Mouse (Mus musculus): ENCODE measurements around the gene Pcid2. TPM values are rescaled to one million over a fixed set of nuclear protein-coding genes. Genes with fewer than 3 reads are reported as not detected.

Gene Pcid2
- polyA plus RNA-seq, 2 experiments = 10.9 to 12.3 TPM

- WGBS (ENCODE audit: insufficient replicate concordance) = 41% methylated on average over 5 of the region's 5 CpGs
- Histone ChIP-seq H3K9me3 (ENCODE audit: control insufficient read depth, low read length) (no peaks in the 10 kb centered on the region), H3K27me3 (ENCODE audit: control insufficient read depth, insufficient read depth, low read length) (no peaks in the 10 kb centered on the region), H3K9ac (replicated peaks) (no peak overlapping the region), H3K4me3 (ENCODE audit: insufficient read depth in 1 of 2, low read depth in 2 of 2, low read length in 2 of 2) (no peak overlapping the region), H3K4me2 (ENCODE audit: low read depth) (no peak overlapping the region), H3K36me3 (replicated peaks; ENCODE audit: control insufficient read depth, insufficient read depth, low read depth) (no peaks in the 10 kb centered on the region), H3K4me1 (replicated peaks; ENCODE audit: control insufficient read depth in 2 of 2, insufficient read depth in 2 of 2, low read length in 1 of 2) (peaks cover 0 to 9% of the 10 kb centered on the region in 2 experiments; a peak in 1 of 4 replicates), H3K27ac (no peak overlapping the region)
- ATAC-seq (ENCODE audit: insufficient read depth) (no peak), DNase-seq (ENCODE audit: low read depth in 3 of 3, low spot score in 3 of 3) (no peak)
- no peak for TF ChIP-seq CTCF (IDR thresholded peaks at IDR 0.05; ENCODE audit: low read depth)
- no peak for TF ChIP-seq EP300 (IDR thresholded peaks at IDR 0.05; ENCODE audit: low read depth)
These were observed 76.8 kb downstream of the Pcid2 start for GRCm38 (mm10) chr8:13028482-13028881.

- H3K4me3 ChIP-seq (ENCODE audit: insufficient read depth in 1 of 2, low read depth in 2 of 2, low read length in 2 of 2) = no peak overlapping the region
- WGBS (ENCODE audit: insufficient replicate concordance) = 65% methylated on average over 5 of the region's 5 CpGs
- ATAC-seq (ENCODE audit: insufficient read depth) (no peak), DNase-seq (ENCODE audit: low read depth in 3 of 3, low spot score in 3 of 3) (no peak)
- H3K4me1 ChIP-seq (replicated peaks; ENCODE audit: control insufficient read depth in 2 of 2, insufficient read depth in 2 of 2, low read length in 1 of 2) = peaks cover 0 to 9% of the 10 kb centered on the region in 2 experiments; a peak in 1 of 4 replicates
- H3K27ac ChIP-seq = no peak overlapping the region
- H3K27me3 ChIP-seq (ENCODE audit: control insufficient read depth, insufficient read depth, low read length) = no peaks in the 10 kb centered on the region
- no peak overlapping the region for H3K9ac ChIP-seq (replicated peaks)
- no peaks in the 10 kb centered on the region for H3K9me3 ChIP-seq (ENCODE audit: control insufficient read depth, low read length)
- no peaks in the 10 kb centered on the region for H3K36me3 ChIP-seq (replicated peaks; ENCODE audit: control insufficient read depth, insufficient read depth, low read depth)
- H3K4me2 ChIP-seq (ENCODE audit: low read depth) = no peak overlapping the region
- TF ChIP-seq CTCF (IDR thresholded peaks at IDR 0.05; ENCODE audit: low read depth) (no peak), EP300 (IDR thresholded peaks at IDR 0.05; ENCODE audit: low read depth) (no peak)
These were observed 77.6 kb downstream of the Pcid2 start for GRCm38 (mm10) chr8:13027615-13028014.

Small RNA genes lying within 50 kb of the gene (microRNA-seq; reads per million reads assigned to microRNA genes)
- not detected for gene Mir7065

Other genes with a start within 250 kb of the Pcid2 start
- gene Mcf2l, start 231.7 kb downstream of the Pcid2 start, polyA plus RNA-seq (2012; rRNA removed) = 0.44 and 0.53 TPM in 2 replicates
- gene Mcf2l, start 231.7 kb downstream of the Pcid2 start, polyA plus RNA-seq (2014; fragmentation: Nextera tagmentation; extraction: Ambion mirVana) = 0.72 and 1.1 TPM in 2 replicates
- gene F7, start 79.4 kb downstream of the Pcid2 start, polyA plus RNA-seq (2012; rRNA removed) = 4.4 and 5.8 TPM in 2 replicates
- gene F7, start 79.4 kb downstream of the Pcid2 start, polyA plus RNA-seq (2014; fragmentation: Nextera tagmentation; extraction: Ambion mirVana) = 3.9 and 4.1 TPM in 2 replicates
- gene F10, start 68.2 kb downstream of the Pcid2 start, polyA plus RNA-seq (2012; rRNA removed) = 29.9 and 43.2 TPM in 2 replicates
- 70.8 and 81.6 TPM in 2 replicates for gene F10, start 68.2 kb downstream of the Pcid2 start, polyA plus RNA-seq (2014; fragmentation: Nextera tagmentation; extraction: Ambion mirVana)
- 22.6 and 24.6 TPM in 2 replicates for gene Proz, start 44.5 kb downstream of the Pcid2 start, polyA plus RNA-seq (2012; rRNA removed)
- gene Proz, start 44.5 kb downstream of the Pcid2 start, polyA plus RNA-seq (2014; fragmentation: Nextera tagmentation; extraction: Ambion mirVana) = 30.2 and 31.1 TPM in 2 replicates
- 38.9 and 48.5 TPM in 2 replicates for gene Cul4a, start 162 bp upstream of the Pcid2 start, polyA plus RNA-seq (2012; rRNA removed)
- gene Cul4a, start 162 bp upstream of the Pcid2 start, polyA plus RNA-seq (2014; fragmentation: Nextera tagmentation; extraction: Ambion mirVana) = 68.8 and 83.0 TPM in 2 replicates
- 112 and 137 TPM in 2 replicates for gene Lamp1, start 53.7 kb upstream of the Pcid2 start, polyA plus RNA-seq (2012; rRNA removed)
- 178 and 198 TPM in 2 replicates for gene Lamp1, start 53.7 kb upstream of the Pcid2 start, polyA plus RNA-seq (2014; fragmentation: Nextera tagmentation; extraction: Ambion mirVana)
- 5.7 TPM in 2 replicates for gene Grtp1, start 95.2 kb upstream of the Pcid2 start, polyA plus RNA-seq (2012; rRNA removed)
- gene Grtp1, start 95.2 kb upstream of the Pcid2 start, polyA plus RNA-seq (2014; fragmentation: Nextera tagmentation; extraction: Ambion mirVana) = 9.5 and 10.1 TPM in 2 replicates
- not detected in 2 replicates for gene Adprhl1, start 148.7 kb upstream of the Pcid2 start, polyA plus RNA-seq (2012; rRNA removed)
- gene Adprhl1, start 148.7 kb upstream of the Pcid2 start, polyA plus RNA-seq (2014; fragmentation: Nextera tagmentation; extraction: Ambion mirVana) = not detected in 2 replicates
- gene Dcun1d2, start 182.7 kb upstream of the Pcid2 start, polyA plus RNA-seq (2012; rRNA removed) = 6.5 and 7.1 TPM in 2 replicates
- gene Dcun1d2, start 182.7 kb upstream of the Pcid2 start, polyA plus RNA-seq (2014; fragmentation: Nextera tagmentation; extraction: Ambion mirVana) = 7.9 and 8.7 TPM in 2 replicates
- 2.6 and 3.7 TPM in 2 replicates for gene Tmco3, start 182.7 kb upstream of the Pcid2 start, polyA plus RNA-seq (2012; rRNA removed)
- gene Tmco3, start 182.7 kb upstream of the Pcid2 start, polyA plus RNA-seq (2014; fragmentation: Nextera tagmentation; extraction: Ambion mirVana) = 3.9 and 5.5 TPM in 2 replicates
- 86.2 and 108 TPM in 2 replicates for gene Tfdp1, start 233.3 kb upstream of the Pcid2 start, polyA plus RNA-seq (2012; rRNA removed)
- 90.1 and 107 TPM in 2 replicates for gene Tfdp1, start 233.3 kb upstream of the Pcid2 start, polyA plus RNA-seq (2014; fragmentation: Nextera tagmentation; extraction: Ambion mirVana)